Mouse (Mus musculus) heart, postnatal 0 days (tissue): ENCODE measurements around the gene Mettl26. TPM values are rescaled to one million over a fixed set of nuclear protein-coding genes. Genes with fewer than 3 reads are reported as not detected.

Source experiments
- ATAC-seq: fragments of 200-750 bp; cut with Nextera tagmentation; 2 replicates; pipeline ENCODE4 v1.8.0; 2017; ENCODE audit warnings: low read depth, moderate number of reproducible peaks, moderate library complexity; ENCODE audit not compliant: insufficient read depth
- DNase-seq: peaks from one replicate; pipeline ENCODE4 v3.0.0-alpha.2; 2016; ENCODE audit warnings: low spot score
- H3K27ac ChIP-seq: fragments of 300-500 bp; sonication (generic); 2 replicates; pipeline ENCODE4 v1.5.1; 2014; ENCODE audit warnings: low read depth, mild to moderate bottlenecking
- H3K27me3 ChIP-seq: fragments of 300-500 bp; sonication (generic); 2 replicates; pipeline ENCODE4 v1.6.1; 2014; ENCODE audit warnings: low read length, mixed read lengths; ENCODE audit not compliant: control insufficient read depth, insufficient read depth
- H3K36me3 ChIP-seq: fragments of 300-500 bp; sonication (generic); replicated peaks from 2 replicates; pipeline ENCODE4 v1.6.1; 2014; ENCODE audit warnings: low read length, mixed read lengths; ENCODE audit not compliant: control insufficient read depth, insufficient read depth
- H3K4me1 ChIP-seq: fragments of 300-500 bp; sonication (generic); 2 replicates; pipeline ENCODE4 v1.6.1; 2014; ENCODE audit warnings: antibody characterized with exemption; ENCODE audit not compliant: control insufficient read depth, insufficient read depth
- H3K4me2 ChIP-seq: fragments of 300-500 bp; sonication (generic); 2 replicates; pipeline ENCODE4 v1.6.1; 2014; ENCODE audit warnings: low read depth, mild to moderate bottlenecking, low read length, moderate library complexity
- H3K4me3 ChIP-seq: fragments of 300-500 bp; sonication (generic); 2 replicates; pipeline ENCODE4 v1.5.1; 2014; ENCODE audit warnings: low read depth, low read length
- H3K9ac ChIP-seq: fragments of 300-500 bp; sonication (generic); replicated peaks from 2 replicates; pipeline ENCODE4 v1.6.1; 2014; ENCODE audit warnings: low read depth, low read length, mixed read lengths
- H3K9me3 ChIP-seq: fragments of 300-500 bp; sonication (generic); replicated peaks from 2 replicates; pipeline ENCODE4 v1.6.1; 2016; ENCODE audit warnings: low read length; ENCODE audit not compliant: control insufficient read depth
- CTCF ChIP-seq: IDR thresholded peaks from 2 replicates; pipeline ENCODE4 v1.5.1; 2016; ENCODE audit warnings: antibody characterized with exemption, control low read depth, low read depth
- EP300 ChIP-seq: IDR thresholded peaks from 2 replicates; pipeline ENCODE4 v1.6.1; 2016; ENCODE audit warnings: antibody characterized with exemption, low read depth
- WGBS: fragments of 180-500 bp; shearing (Covaris S2); extraction: QIAGEN DNeasy Blood & Tissue Kit; methylation state at CpG from one replicate; pipeline ENCODE4 v1.1.7; 2014; 5-methylcytosine and 5-hydroxymethylcytosine counted together
- polyA plus RNA-seq: library from polyadenylated mRNA; unstranded; fragments of >200 nt; fragmentation: Nextera tagmentation; extraction: Ambion mirVana; gene quantifications from 2 replicates; pipeline ENCODE4 v1.2.1, GENCODE M21; 2015
- total RNA-seq: library from RNA; depleted of rRNA; stranded (reverse); fragments of >200 nt; gene quantifications from 2 replicates; pipeline ENCODE4 v1.2.3, GENCODE M21; 2014; ENCODE audit warnings: low replicate concordance

Mettl26 gene
- total and polyA plus RNA-seq, 2 experiments from 2014 or later = 27.8 to 28.1 TPM

DNA sequence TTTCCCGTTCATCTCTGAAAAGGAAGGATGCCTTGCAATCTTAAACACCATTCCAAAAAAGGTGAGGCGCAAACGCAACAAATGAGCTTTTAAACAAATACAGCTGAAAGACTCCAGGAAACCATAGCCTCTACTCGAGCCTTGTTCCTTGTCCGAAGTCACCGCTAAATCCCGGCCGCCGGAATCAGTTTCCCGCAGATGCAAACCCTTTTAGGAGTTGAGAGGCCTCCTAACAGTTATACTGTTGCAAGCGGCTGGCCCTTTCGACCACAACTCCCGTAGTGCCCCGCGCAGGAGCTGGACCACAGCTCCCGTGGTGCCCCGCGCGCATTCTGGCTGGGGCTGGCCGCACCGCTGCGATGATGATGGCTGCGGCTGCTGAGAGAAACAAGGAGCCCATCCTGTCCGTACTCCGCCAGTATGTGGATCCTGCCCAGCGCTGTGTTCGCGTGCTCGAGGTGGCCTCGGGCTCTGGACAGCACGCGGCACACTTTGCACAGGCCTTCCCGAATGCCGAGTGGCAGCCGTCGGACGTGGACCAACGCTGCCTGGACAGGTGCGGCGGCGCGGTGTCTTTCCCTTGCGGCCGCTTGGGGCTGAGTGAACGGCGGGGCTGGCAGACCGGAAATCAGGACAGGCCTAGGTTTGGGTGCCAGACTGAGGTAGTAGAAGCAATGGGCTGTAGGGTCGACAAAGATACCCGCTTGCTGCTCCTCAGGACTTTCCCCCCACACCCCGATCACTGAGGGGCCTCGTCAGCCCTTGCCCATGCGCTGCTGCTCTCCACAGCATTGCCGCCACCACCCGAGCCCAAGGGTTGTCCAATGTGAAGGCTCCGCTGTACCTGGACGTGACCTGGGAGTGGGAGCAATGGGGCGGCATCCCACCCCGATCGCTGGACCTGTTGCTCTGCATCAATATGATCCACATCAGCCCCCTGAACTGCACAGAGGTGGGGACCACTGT is 580 bp downstream of the Mettl26 start:
- under 1% methylated on average over 59 of the region's 59 CpGs for WGBS
- TF ChIP-seq CTCF (no peak), EP300 (no peak; the same call in 1 of the 2 replicates)

DNA sequence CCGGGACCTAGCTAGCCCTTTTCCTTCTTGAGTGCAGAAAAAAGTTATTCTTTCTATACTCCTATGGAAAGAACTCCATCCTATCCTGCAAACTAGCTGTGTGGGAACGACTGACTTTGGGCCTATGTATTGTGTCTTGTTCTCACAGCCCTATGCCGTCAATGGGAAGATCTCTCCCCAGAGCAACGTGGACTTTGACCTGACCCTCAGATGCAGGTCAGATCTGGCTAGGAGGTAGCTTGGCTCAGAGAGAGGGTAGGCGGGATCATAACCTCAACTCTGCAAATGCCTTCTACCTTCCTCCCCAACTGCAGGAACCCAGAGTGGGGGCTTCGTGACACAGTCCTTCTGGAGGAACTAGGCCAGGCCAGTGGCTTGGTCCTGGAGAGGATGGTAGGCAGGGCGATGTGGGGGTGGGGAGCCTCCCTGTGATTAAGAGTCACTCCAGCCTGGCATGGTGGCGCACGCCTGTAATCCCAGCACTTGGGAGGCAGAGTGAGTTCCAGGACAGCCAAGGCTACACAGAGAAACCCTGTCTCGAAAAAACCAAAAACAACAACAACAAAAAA is 1.6 kb downstream of the Mettl26 start:
- no peak overlapping the region for H3K27ac ChIP-seq
- no peaks in the 10 kb centered on the region for H3K27me3 ChIP-seq
- WGBS = 66% methylated on average over 10 of the region's 10 CpGs
- ATAC-seq = no peak
- H3K4me2 ChIP-seq = peak overlapping the region; percentile 90
- peaks cover 18% of the 10 kb centered on the region; the same call in 1 of the 2 replicates for H3K4me1 ChIP-seq
- H3K9ac ChIP-seq = no peak overlapping the region
- 0 out of 2 replicates have a peak, but pooled peaks cover under 1% of the 10 kb centered on the region for H3K36me3 ChIP-seq
- DNase-seq = no peak
- H3K9me3 ChIP-seq = no peaks in the 10 kb centered on the region
- TF ChIP-seq CTCF = no peak
- TF ChIP-seq EP300 = no peak
- peak overlapping the region; percentile 80; the same call in 1 of the 2 replicates for H3K4me3 ChIP-seq

More for the DNA sequence above, 580 bp downstream of the Mettl26 start:
- peak overlapping the region; percentile 94 for H3K27ac ChIP-seq
- DNase-seq (peak; percentile 87), ATAC-seq (peak; percentile 93)
- H3K4me2 ChIP-seq = peak overlapping the region; percentile 90
- peak overlapping the region; percentile 80 for H3K4me3 ChIP-seq
- no peaks in the 10 kb centered on the region for H3K36me3 ChIP-seq
- no peaks in the 10 kb centered on the region for H3K27me3 ChIP-seq
- no peaks in the 10 kb centered on the region for H3K9me3 ChIP-seq
- H3K4me1 ChIP-seq = peaks cover 18% of the 10 kb centered on the region; the same call in 1 of the 2 replicates
- peak overlapping the region; percentile 66 for H3K9ac ChIP-seq

DNA sequence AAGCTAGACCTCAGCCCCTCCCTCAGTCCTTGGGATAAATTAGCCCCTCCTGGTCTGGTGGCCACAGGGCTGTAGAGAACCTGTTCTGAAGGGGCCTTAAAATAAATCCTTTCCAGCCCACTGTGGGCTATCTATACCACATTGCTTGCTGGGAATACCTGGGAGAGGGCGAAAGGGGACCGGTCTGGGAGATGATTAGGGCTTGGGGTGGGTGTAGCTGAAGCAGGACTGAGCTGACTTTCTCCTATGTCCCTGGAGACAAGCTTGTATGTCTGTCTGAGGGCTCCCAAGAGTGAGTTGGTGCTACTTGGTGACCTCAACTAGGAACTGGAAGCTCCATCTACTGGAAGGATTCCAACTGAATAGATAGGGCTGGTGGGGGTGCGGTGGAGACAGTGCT is 2.2 kb downstream of the Mettl26 start:
- Histone ChIP-seq H3K9me3 (no peaks in the 10 kb centered on the region), H3K9ac (no peak overlapping the region), H3K36me3 (0 out of 2 replicates have a peak, but pooled peaks cover 3% of the 10 kb centered on the region), H3K4me2 (no peak overlapping the region), H3K4me1 (peaks cover 18% of the 10 kb centered on the region; the same call in 1 of the 2 replicates), H3K27me3 (no peaks in the 10 kb centered on the region), H3K4me3 (no peak overlapping the region), H3K27ac (no peak overlapping the region)
- TF ChIP-seq EP300 (no peak), CTCF (no peak)
- 59% methylated on average over 3 of the region's 3 CpGs for WGBS
- ATAC-seq = no peak
- DNase-seq = no peak

DNA sequence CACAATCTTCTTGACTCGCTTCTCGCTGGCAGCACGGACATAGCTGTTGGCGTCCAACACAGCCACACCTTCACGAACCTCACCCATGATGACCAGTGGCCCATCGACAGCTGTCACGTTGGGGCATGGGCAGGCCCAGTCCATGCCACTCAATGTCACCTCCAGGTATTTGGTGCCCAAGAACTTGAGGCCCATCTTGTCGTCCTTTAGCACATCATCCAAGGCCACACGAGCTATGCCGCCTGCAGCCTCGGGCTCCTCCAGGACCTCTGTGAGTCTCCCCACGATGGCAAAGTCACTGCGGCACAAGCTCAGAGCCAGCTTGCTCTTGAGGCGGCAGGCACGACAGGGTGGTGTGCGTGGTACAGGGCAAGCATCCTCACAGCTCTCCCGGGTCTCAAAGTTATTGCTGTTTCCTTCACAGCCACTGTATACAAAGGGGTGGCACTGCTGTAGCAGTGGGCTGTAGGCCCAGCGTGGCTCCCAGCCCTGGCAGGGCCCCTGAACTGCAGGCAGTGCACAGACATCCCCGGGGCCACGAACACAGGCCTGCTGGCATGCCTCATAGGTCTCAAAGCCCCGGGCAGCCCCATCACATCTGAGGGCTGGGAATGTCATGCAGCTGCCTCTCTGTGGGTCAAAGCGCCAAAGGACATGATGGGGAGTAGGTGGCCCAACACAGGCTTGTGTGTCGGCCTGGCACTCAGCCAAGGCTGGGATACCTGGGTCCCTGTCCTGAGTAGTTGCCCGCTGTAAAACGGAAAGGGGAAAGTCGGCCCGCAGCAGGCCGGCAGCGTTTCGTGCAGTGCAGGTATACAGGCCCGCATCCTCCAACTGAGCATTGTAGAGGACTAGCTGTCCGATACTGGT is 3.1 kb downstream of the Mettl26 start:
- H3K4me1 ChIP-seq = peaks cover 18% of the 10 kb centered on the region; the same call in 1 of the 2 replicates

More for the DNA sequence above, 3.1 kb downstream of the Mettl26 start:
- Histone ChIP-seq H3K4me3 (no peak overlapping the region), H3K27me3 (no peaks in the 10 kb centered on the region), H3K9me3 (no peaks in the 10 kb centered on the region), H3K4me2 (no peak overlapping the region), H3K9ac (no peak overlapping the region), H3K36me3 (peaks cover 7% of the 10 kb centered on the region; the same call in 1 of the 2 replicates), H3K27ac (no peak overlapping the region)
- TF ChIP-seq CTCF (no peak), EP300 (no peak)
- no peak for DNase-seq
- ATAC-seq = no peak
- WGBS = 90% methylated on average over 32 of the region's 32 CpGs
